In genomic region chr5:146783300-146783699, GRCm38 (mm10) we compare ENCODE assay signal across 14 mouse cellular contexts. TPM values are rescaled to one million over a fixed set of nuclear protein-coding genes. Genes with fewer than 3 reads are reported as not detected.
DNase-seq lines count a peak whose midpoint lies in the region; ATAC-seq and TF ChIP-seq lines count a peak whose summit lies in the region.
"Had no signal": no experiment of that assay in that cellular context is flagged by ENCODE, and none has a peak within 500 bp of the region (broad histone marks: within the 10 kb centered on the region; RNA-seq: fewer than 3 reads in every experiment).

No protein-coding gene starts in this region.

- no peak overlapping the region for H3K9ac ChIP-seq in stomach, postnatal 0 days (ENCODE audit: low read length)
- H3K9ac ChIP-seq: embryonic facial prominence, embryonic 13.5 days; heart, embryonic 13.5 days; intestine, embryonic 15.5 days had no signal

- H3K4me3 ChIP-seq in stomach, postnatal 0 days (ENCODE audit: low read depth, low read length), result no peak overlapping the region
- H3K4me3 ChIP-seq: embryonic facial prominence, embryonic 13.5 days; heart, embryonic 13.5 days; intestine, embryonic 15.5 days had no signal

- TF ChIP-seq EP300 in stomach, postnatal 0 days (optimal IDR thresholded peaks at IDR 0.05), result no peak

- H3K4me2 ChIP-seq in stomach, postnatal 0 days (replicated peaks; ENCODE audit: low read depth), result no peak overlapping the region
- H3K4me2 ChIP-seq: embryonic facial prominence, embryonic 13.5 days; heart, embryonic 13.5 days; intestine, embryonic 15.5 days had no signal

- ATAC-seq in stomach, postnatal 0 days (ENCODE audit: low FRiP score, low TSS enrichment), result no peak
- ATAC-seq: intestine, embryonic 15.5 days had no signal

- no peaks in the 10 kb centered on the region for H3K27me3 ChIP-seq in stomach, postnatal 0 days (ENCODE audit: control insufficient read depth, insufficient read depth, low read length)
- H3K27me3 ChIP-seq: embryonic facial prominence, embryonic 13.5 days; heart, embryonic 13.5 days; intestine, embryonic 15.5 days had no signal

- WGBS in stomach, postnatal 0 days, result 88% methylated on average over 10 of the region's 10 CpGs

- H3K27ac ChIP-seq in stomach, postnatal 0 days (replicated peaks), result no peak overlapping the region
- H3K27ac ChIP-seq: embryonic facial prominence, embryonic 13.5 days; heart, embryonic 13.5 days; intestine, embryonic 15.5 days had no signal

- peak; percentile 56 for TF ChIP-seq CTCF in stomach, postnatal 0 days (IDR thresholded peaks at IDR 0.05; ENCODE audit: low read depth)

- no peaks in the 10 kb centered on the region for H3K36me3 ChIP-seq in stomach, postnatal 0 days (ENCODE audit: control insufficient read depth, insufficient read depth, low read length)
- H3K36me3 ChIP-seq: embryonic facial prominence, embryonic 13.5 days; heart, embryonic 13.5 days; intestine, embryonic 15.5 days had no signal

- H3K9me3 ChIP-seq in stomach, postnatal 0 days (ENCODE audit: control insufficient read depth, low read length), result no peaks in the 10 kb centered on the region
- H3K9me3 ChIP-seq: embryonic facial prominence, embryonic 13.5 days; heart, embryonic 13.5 days; intestine, embryonic 15.5 days had no signal

- DNase-seq in cerebellum, postnatal 25 days, result peak; percentile 37 to 63
- DNase-seq in cerebellum, adult 9-11 months, result no peak
- peak; percentile 46 for DNase-seq in kidney, adult 18-20 months
- no peak for DNase-seq in kidney, postnatal 14 days
- peak; percentile 37 for DNase-seq in lung, postnatal 36 days
- no peak for DNase-seq in lung, adult 18-20 months
- peak; percentile 42 for DNase-seq in stomach, postnatal 0 days (ENCODE audit: low spot score)
- DNase-seq: adrenal gland, adult 2 months; gastrocnemius, postnatal 36 days; left cerebral cortex, postnatal 4 days; right cerebral cortex, postnatal 14 days had no signal

- H3K4me1 ChIP-seq in stomach, postnatal 0 days (replicated peaks; ENCODE audit: control insufficient read depth, insufficient read depth), result no peaks in the 10 kb centered on the region; the same call in 1 of the 2 replicates

RNA-seq across cellular contexts. Expression of gene Usp12, which starts 11.5 kb away (rescaled TPM):
- 10.4 and 10.5 TPM in 2 replicates for polyA plus RNA-seq in stomach, postnatal 0 days (2015; fragmentation: Nextera tagmentation; extraction: Ambion mirVana)

RNA-seq across cellular contexts. Expression of gene Rpl21, which starts 49.4 kb away (rescaled TPM):
- polyA plus RNA-seq in stomach, postnatal 0 days (2015; fragmentation: Nextera tagmentation; extraction: Ambion mirVana), result 515 and 522 TPM in 2 replicates

Comparison
In these comparisons a context has a peak if more than half of its experiments do, and no peak if none do; other contexts are left out.
1. DNase-seq: peak in cerebellum, postnatal 25 days (2 of 2), kidney, adult 18-20 months (single experiment), lung, postnatal 36 days (single experiment) and stomach, postnatal 0 days (single experiment); none in cerebellum, adult 9-11 months (single experiment), kidney, postnatal 14 days (single experiment) and lung, adult 18-20 months (0 of 2).